Mouse (Mus musculus): Measurements from ENCODE around the gene Sept9. TPM values are rescaled to one million over a fixed set of nuclear protein-coding genes. Genes with fewer than 3 reads are reported as not detected.

The Sept9 gene
- polyA plus RNA-seq, 1 experiment = 253 TPM

GRCm38 (mm10) chr11:117367937-117368336, 168.5 kb downstream of the Sept9 start:
- H3K4me3 ChIP-seq = no peak overlapping the region
- H3K36me3 ChIP-seq (ENCODE audit: control insufficient read depth, insufficient read depth) = peaks cover 7% of the 10 kb centered on the region
- TF ChIP-seq TCF12 (IDR thresholded peaks at IDR 0.05; ENCODE audit: insufficient read depth, poor library complexity, severe bottlenecking) = no peak
- no peak for TF ChIP-seq TCF3 (IDR thresholded peaks at IDR 0.05; ENCODE audit: insufficient read length, low read depth)
- no peak overlapping the region for H3K4me2 ChIP-seq (ENCODE audit: low read depth)
- H3K27me3 ChIP-seq (ENCODE audit: control insufficient read depth, insufficient read depth, insufficient read length) = no peaks in the 10 kb centered on the region
- H3ac ChIP-seq (ENCODE audit: control insufficient read depth, insufficient read length) = no peak overlapping the region
- no peaks in the 10 kb centered on the region for H3K79me2 ChIP-seq (ENCODE audit: control insufficient read depth, insufficient read depth)

- no peak for TF ChIP-seq TCF3 (IDR thresholded peaks at IDR 0.05; ENCODE audit: insufficient read length, low read depth)
- no peak for TF ChIP-seq REST (IDR thresholded peaks at IDR 0.05; ENCODE audit: insufficient read depth, insufficient read length)
- no peak for TF ChIP-seq SRF (IDR thresholded peaks at IDR 0.05; ENCODE audit: control insufficient read depth, insufficient read length, low read depth)
- TF ChIP-seq USF1 (IDR thresholded peaks at IDR 0.05; ENCODE audit: low read depth) = no peak
- TF ChIP-seq POLR2A (IDR thresholded peaks at IDR 0.05; ENCODE audit: insufficient read length, low read depth) = no peak
- no peak for TF ChIP-seq POLR2AphosphoS2 (IDR thresholded peaks at IDR 0.05; ENCODE audit: insufficient read length, low read depth)
- H3K36me3 ChIP-seq (ENCODE audit: control insufficient read depth, insufficient read depth) = no peaks in the 10 kb centered on the region
- H3K79me2 ChIP-seq (ENCODE audit: control insufficient read depth, insufficient read depth) = no peaks in the 10 kb centered on the region
- no peak overlapping the region for H3K4me2 ChIP-seq (ENCODE audit: low read depth)
- no peak overlapping the region for H3ac ChIP-seq (ENCODE audit: control insufficient read depth, insufficient read length)
- no peak overlapping the region for H3K4me3 ChIP-seq
- no peaks in the 10 kb centered on the region for H3K27me3 ChIP-seq (ENCODE audit: control insufficient read depth, insufficient read depth, insufficient read length)
Measured at GRCm38 (mm10) chr11:117369347-117369746, 169.9 kb downstream of the Sept9 start.

- Histone ChIP-seq H3K4me3 (no peak overlapping the region), H3K79me2 (ENCODE audit: control insufficient read depth, insufficient read depth) (no peaks in the 10 kb centered on the region), H3K36me3 (ENCODE audit: control insufficient read depth, insufficient read depth) (no peaks in the 10 kb centered on the region), H3K27me3 (ENCODE audit: control insufficient read depth, insufficient read depth, insufficient read length) (no peaks in the 10 kb centered on the region), H3K4me2 (ENCODE audit: low read depth) (no peak overlapping the region), H3ac (ENCODE audit: control insufficient read depth, insufficient read length) (no peak overlapping the region)
- TF ChIP-seq TCF12 (IDR thresholded peaks at IDR 0.05; ENCODE audit: insufficient read depth, poor library complexity, severe bottlenecking) (no peak), MAX (IDR thresholded peaks at IDR 0.05; ENCODE audit: low read depth) (no peak), E2F4 (IDR thresholded peaks at IDR 0.05; ENCODE audit: insufficient read depth) (no peak), SRF (IDR thresholded peaks at IDR 0.05; ENCODE audit: control insufficient read depth, insufficient read length, low read depth) (no peak), TCF3 (IDR thresholded peaks at IDR 0.05; ENCODE audit: insufficient read length, low read depth) (no peak), POLR2AphosphoS2 (IDR thresholded peaks at IDR 0.05; ENCODE audit: insufficient read length, low read depth) (no peak), MYOD1 (IDR thresholded peaks at IDR 0.05; ENCODE audit: control insufficient read depth in 1 of 3, insufficient read length in 2 of 3, low read depth in 2 of 3) (no peak), MYOG (IDR thresholded peaks at IDR 0.05; ENCODE audit: control insufficient read depth in 1 of 3, insufficient read depth in 1 of 3, insufficient read length in 2 of 3, low read depth in 2 of 3) (no peak), CEBPB (IDR thresholded peaks at IDR 0.05; ENCODE audit: insufficient read depth, poor library complexity, severe bottlenecking) (no peak), REST (IDR thresholded peaks at IDR 0.05; ENCODE audit: insufficient read depth, insufficient read length) (no peak), POLR2A (IDR thresholded peaks at IDR 0.05; ENCODE audit: insufficient read length, low read depth) (no peak), USF1 (IDR thresholded peaks at IDR 0.05; ENCODE audit: low read depth) (no peak)
Measured at GRCm38 (mm10) chr11:117370262-117370850, 170.9 kb downstream of the Sept9 start.

GRCm38 (mm10) chr11:117372537-117372936, 173.1 kb downstream of the Sept9 start:
- Histone ChIP-seq H3K4me3 (no peak overlapping the region), H3K79me2 (ENCODE audit: control insufficient read depth, insufficient read depth) (no peaks in the 10 kb centered on the region), H3K27me3 (ENCODE audit: control insufficient read depth, insufficient read depth, insufficient read length) (no peaks in the 10 kb centered on the region), H3K36me3 (ENCODE audit: control insufficient read depth, insufficient read depth) (no peaks in the 10 kb centered on the region), H3K4me2 (ENCODE audit: low read depth) (no peak overlapping the region), H3ac (ENCODE audit: control insufficient read depth, insufficient read length) (no peak overlapping the region)
- TF ChIP-seq MYOG (IDR thresholded peaks at IDR 0.05; ENCODE audit: control insufficient read depth in 1 of 3, insufficient read depth in 1 of 3, insufficient read length in 2 of 3, low read depth in 2 of 3) (no peak), CEBPB (IDR thresholded peaks at IDR 0.05; ENCODE audit: insufficient read depth, poor library complexity, severe bottlenecking) (no peak), MAX (IDR thresholded peaks at IDR 0.05; ENCODE audit: low read depth) (no peak), USF1 (IDR thresholded peaks at IDR 0.05; ENCODE audit: low read depth) (no peak), POLR2AphosphoS2 (IDR thresholded peaks at IDR 0.05; ENCODE audit: insufficient read length, low read depth) (no peak), REST (IDR thresholded peaks at IDR 0.05; ENCODE audit: insufficient read depth, insufficient read length) (no peak), TCF12 (IDR thresholded peaks at IDR 0.05; ENCODE audit: insufficient read depth, poor library complexity, severe bottlenecking) (no peak), POLR2A (IDR thresholded peaks at IDR 0.05; ENCODE audit: insufficient read length, low read depth) (no peak), TCF3 (IDR thresholded peaks at IDR 0.05; ENCODE audit: insufficient read length, low read depth) (no peak), SRF (IDR thresholded peaks at IDR 0.05; ENCODE audit: control insufficient read depth, insufficient read length, low read depth) (no peak), E2F4 (IDR thresholded peaks at IDR 0.05; ENCODE audit: insufficient read depth) (no peak)

GRCm38 (mm10) chr11:117373195-117373594, 173.7 kb downstream of the Sept9 start:
- H3K27me3 ChIP-seq (ENCODE audit: control insufficient read depth, insufficient read depth, insufficient read length) = no peaks in the 10 kb centered on the region

More at GRCm38 (mm10) chr11:117373195-117373594, 173.7 kb downstream of the Sept9 start:
- H3K4me3 ChIP-seq = no peak overlapping the region
- H3K36me3 ChIP-seq (ENCODE audit: control insufficient read depth, insufficient read depth) = no peaks in the 10 kb centered on the region
- H3K4me2 ChIP-seq (ENCODE audit: low read depth) = no peak overlapping the region
- TF ChIP-seq SRF (IDR thresholded peaks at IDR 0.05; ENCODE audit: control insufficient read depth, insufficient read length, low read depth) (no peak), REST (IDR thresholded peaks at IDR 0.05; ENCODE audit: insufficient read depth, insufficient read length) (no peak), POLR2AphosphoS2 (IDR thresholded peaks at IDR 0.05; ENCODE audit: insufficient read length, low read depth) (no peak), USF1 (IDR thresholded peaks at IDR 0.05; ENCODE audit: low read depth) (no peak), E2F4 (IDR thresholded peaks at IDR 0.05; ENCODE audit: insufficient read depth) (no peak)
- H3ac ChIP-seq (ENCODE audit: control insufficient read depth, insufficient read length) = no peak overlapping the region
- H3K79me2 ChIP-seq (ENCODE audit: control insufficient read depth, insufficient read depth) = no peaks in the 10 kb centered on the region
